Mouse (Mus musculus) liver, adult 2 months (tissue): ENCODE data around the gene Vav1. TPM values are rescaled to one million over a fixed set of nuclear protein-coding genes. Genes with fewer than 3 reads are reported as not detected.

ENCODE experiments used
- DNase-seq: peaks from one replicate; pipeline ENCODE4 v3.0.0-alpha.2; 2011; ENCODE audit warnings: low read depth, low spot score; ENCODE audit errors: extremely low read depth
- H3K27ac ChIP-seq: fragments of 200-500 bp; replicated peaks from 2 replicates; pipeline ENCODE4 v1.5.1; 2012; ENCODE audit warnings: low read depth, mild to moderate bottlenecking, control low read depth, inconsistent platforms, low read length; ENCODE audit not compliant: insufficient read depth
- H3K27me3 ChIP-seq: fragments of 200-500 bp; 2 replicates; pipeline ENCODE4 v1.6.1; 2012; ENCODE audit warnings: mild to moderate bottlenecking, moderate library complexity, low read length, inconsistent platforms; ENCODE audit not compliant: control insufficient read depth, insufficient read depth
- H3K36me3 ChIP-seq: fragments of 200-500 bp; 2 replicates; pipeline ENCODE4 v1.6.1; 2012; ENCODE audit warnings: low read length, inconsistent platforms; ENCODE audit not compliant: control insufficient read depth, insufficient read depth
- H3K4me1 ChIP-seq: fragments of 200-500 bp; 2 replicates; pipeline ENCODE4 v1.6.1; 2011; ENCODE audit warnings: low read length; ENCODE audit not compliant: control insufficient read depth, insufficient read depth
- H3K4me3 ChIP-seq: fragments of 200-500 bp; 2 replicates; pipeline ENCODE4 v1.5.1; 2011; ENCODE audit warnings: low read depth, mild to moderate bottlenecking, control low read depth, low read length, moderate library complexity; ENCODE audit not compliant: insufficient read depth
- H3K79me2 ChIP-seq: fragments of 200-500 bp; 2 replicates; pipeline ENCODE4 v1.6.1; 2012; ENCODE audit warnings: inconsistent platforms, mild to moderate bottlenecking, low read length, moderate library complexity; ENCODE audit not compliant: control insufficient read depth, insufficient read depth
- H3K9ac ChIP-seq: fragments of 200-500 bp; 2 replicates; pipeline ENCODE4 v1.6.1; 2012; ENCODE audit warnings: low read depth, mild to moderate bottlenecking, control low read depth, inconsistent platforms, low read length
- CTCF ChIP-seq: fragments of 200-500 bp; IDR thresholded peaks from 2 replicates; pipeline ENCODE4 v1.5.1; 2011; ENCODE audit warnings: low read depth, low read length, control low read depth
- POLR2A ChIP-seq: fragments of 200-500 bp; IDR thresholded peaks from 2 replicates; pipeline ENCODE4 v1.6.1; 2011; ENCODE audit warnings: low read length, control low read depth; ENCODE audit not compliant: insufficient read depth; ENCODE audit errors: extremely low read depth
- WGBS: fragments of 180-500 bp; shearing (Covaris S2); methylation state at CpG from one replicate; pipeline ENCODE4 v1.1.7; 2018; 5-methylcytosine and 5-hydroxymethylcytosine counted together
- polyA plus RNA-seq: library from polyadenylated mRNA; depleted of rRNA; stranded (reverse); fragments of >200 nt; gene quantifications from 2 replicates; pipeline ENCODE4 v1.2.3, GENCODE M21; 2012
- total RNA-seq: library from RNA; depleted of rRNA; stranded (reverse); fragments of >200 nt; gene quantifications from 2 replicates; pipeline ENCODE4 v1.2.3, GENCODE M21; 2014

Gene Vav1
- total and polyA plus RNA-seq, 2 experiments, result 1.9 to 2.7 TPM

- Histone ChIP-seq H3K36me3 (peaks cover 10% of the 10 kb centered on the region; the same call in 1 of the 2 replicates), H3K27me3 (no peaks in the 10 kb centered on the region), H3K9ac (no peak overlapping the region), H3K4me1 (no peaks in the 10 kb centered on the region), H3K27ac (no peak overlapping the region), H3K4me3 (no peak overlapping the region), H3K79me2 (no peaks in the 10 kb centered on the region)
- no peak for TF ChIP-seq CTCF
- TF ChIP-seq POLR2A, result no peak
- no peak for DNase-seq
- 92% methylated on average over 17 of the region's 17 CpGs for WGBS
Measured at GRCm38 (mm10) chr17:57262901-57263550, 15.9 kb upstream of the Vav1 start.

GRCm38 (mm10) chr17:57264164-57264563 is 14.7 kb upstream of the Vav1 start:
- Histone ChIP-seq H3K36me3 (peaks cover 7% of the 10 kb centered on the region; the same call in 1 of the 2 replicates), H3K27ac (no peak overlapping the region), H3K4me3 (no peak overlapping the region), H3K27me3 (no peaks in the 10 kb centered on the region), H3K79me2 (no peaks in the 10 kb centered on the region), H3K4me1 (no peaks in the 10 kb centered on the region), H3K9ac (no peak overlapping the region)
- TF ChIP-seq POLR2A, result no peak
- no peak for TF ChIP-seq CTCF
- no peak for DNase-seq
- WGBS, result 79% methylated on average over 2 of the region's 2 CpGs

DNA sequence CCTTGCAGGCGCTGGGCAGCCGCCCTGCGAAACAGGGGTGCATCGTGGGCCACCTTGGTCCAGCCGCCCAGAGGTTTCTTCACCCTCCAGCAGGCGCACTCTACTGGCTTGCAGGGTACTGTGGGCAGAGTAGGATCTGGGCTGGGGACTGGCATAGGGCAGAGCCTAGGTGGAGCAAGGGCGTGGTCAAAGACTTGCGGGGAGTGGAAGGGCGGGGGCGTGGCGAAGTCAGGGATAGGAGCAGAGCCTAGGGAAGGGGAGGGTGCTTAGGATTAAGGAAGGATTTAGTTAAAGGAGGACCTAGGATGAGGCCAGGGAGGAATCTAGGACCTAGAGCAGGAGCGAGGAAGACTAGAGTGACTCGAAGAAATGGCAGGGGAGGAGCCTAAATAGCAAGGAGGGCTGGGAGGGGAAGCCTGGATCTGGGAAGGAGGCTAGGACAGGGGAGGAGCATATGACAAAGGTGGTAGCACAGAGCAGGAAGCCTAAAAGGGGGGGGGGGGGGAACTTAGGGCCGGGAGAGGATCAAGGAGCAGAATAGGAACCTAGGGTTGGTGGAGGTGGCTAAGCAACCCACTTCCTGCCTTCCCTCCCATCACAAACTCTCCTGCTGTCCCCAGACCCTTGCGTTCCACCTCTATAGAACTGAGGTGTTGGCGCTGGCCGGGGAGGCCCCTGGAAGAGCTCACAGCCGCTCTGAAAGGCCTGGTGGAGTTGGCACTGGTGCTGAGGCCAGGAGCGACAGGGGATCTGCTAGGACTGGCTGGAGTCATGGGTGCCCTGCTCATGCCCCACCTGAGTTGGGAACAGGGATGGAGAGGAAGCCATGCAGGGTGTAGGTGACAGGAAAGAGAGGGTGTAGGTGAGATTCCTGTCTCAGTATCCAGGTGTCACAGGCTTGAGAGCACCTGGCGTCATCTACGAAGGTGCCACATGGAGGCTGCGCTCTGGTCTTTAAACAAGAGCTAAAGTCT is 13.6 kb upstream of the Vav1 start:
- no peak overlapping the region for H3K4me3 ChIP-seq

GRCm38 (mm10) chr17:57267556-57268126 is 11.3 kb upstream of the Vav1 start:
- no peaks in the 10 kb centered on the region for H3K27me3 ChIP-seq
- no peak for TF ChIP-seq POLR2A
- no peak for TF ChIP-seq CTCF
- no peak overlapping the region for H3K9ac ChIP-seq
- 89% methylated on average over 6 of the region's 6 CpGs for WGBS
- H3K27ac ChIP-seq, result no peak overlapping the region
- no peaks in the 10 kb centered on the region for H3K4me1 ChIP-seq
- H3K36me3 ChIP-seq, result peaks cover 4% of the 10 kb centered on the region; the same call in 1 of the 2 replicates
- H3K4me3 ChIP-seq, result no peak overlapping the region
- no peaks in the 10 kb centered on the region for H3K79me2 ChIP-seq
- no peak for DNase-seq

More for the DNA sequence above, 13.6 kb upstream of the Vav1 start:
- WGBS, result 62% methylated on average over 22 of the region's 22 CpGs
- Histone ChIP-seq H3K4me1 (no peaks in the 10 kb centered on the region), H3K9ac (no peak overlapping the region), H3K27ac (no peak overlapping the region), H3K27me3 (no peaks in the 10 kb centered on the region), H3K36me3 (peaks cover 5% of the 10 kb centered on the region; the same call in 1 of the 2 replicates), H3K79me2 (no peaks in the 10 kb centered on the region)
- TF ChIP-seq POLR2A (no peak), CTCF (no peak)
- DNase-seq, result no peak

GRCm38 (mm10) chr17:57271301-57271700 is 7.6 kb upstream of the Vav1 start:
- WGBS, result 71% methylated on average over 9 of the region's 9 CpGs
- Histone ChIP-seq H3K4me1 (0 out of 2 replicates have a peak, but pooled peaks cover 4% of the 10 kb centered on the region), H3K9ac (no peak overlapping the region), H3K4me3 (no peak overlapping the region), H3K79me2 (no peaks in the 10 kb centered on the region), H3K36me3 (no peaks in the 10 kb centered on the region), H3K27ac (no peak overlapping the region), H3K27me3 (no peaks in the 10 kb centered on the region)
- TF ChIP-seq POLR2A (no peak), CTCF (no peak)
- no peak for DNase-seq
